Mouse (Mus musculus) layer of hippocampus, postnatal 25 days (tissue): ENCODE data around the gene Rbm5. TPM values are rescaled to one million over a fixed set of nuclear protein-coding genes. Genes with fewer than 3 reads are reported as not detected.

Source experiments
- DNase-seq, 2 experiments: peaks; one replicate each; pipeline ENCODE4 v3.0.0; 2022; ENCODE audit warnings: mixed read lengths in 2 of 2, low spot score in 1 of 2; ENCODE audit errors: extremely low spot score in 1 of 2
- total RNA-seq, 2 experiments: library from RNA; stranded (reverse); gene quantifications; 2 replicates each; pipeline ENCODE4 v1.2.3; 2021

Rbm5 gene
- total RNA-seq, 2 experiments from 2014 or later, result 117 to 159 TPM

DNA sequence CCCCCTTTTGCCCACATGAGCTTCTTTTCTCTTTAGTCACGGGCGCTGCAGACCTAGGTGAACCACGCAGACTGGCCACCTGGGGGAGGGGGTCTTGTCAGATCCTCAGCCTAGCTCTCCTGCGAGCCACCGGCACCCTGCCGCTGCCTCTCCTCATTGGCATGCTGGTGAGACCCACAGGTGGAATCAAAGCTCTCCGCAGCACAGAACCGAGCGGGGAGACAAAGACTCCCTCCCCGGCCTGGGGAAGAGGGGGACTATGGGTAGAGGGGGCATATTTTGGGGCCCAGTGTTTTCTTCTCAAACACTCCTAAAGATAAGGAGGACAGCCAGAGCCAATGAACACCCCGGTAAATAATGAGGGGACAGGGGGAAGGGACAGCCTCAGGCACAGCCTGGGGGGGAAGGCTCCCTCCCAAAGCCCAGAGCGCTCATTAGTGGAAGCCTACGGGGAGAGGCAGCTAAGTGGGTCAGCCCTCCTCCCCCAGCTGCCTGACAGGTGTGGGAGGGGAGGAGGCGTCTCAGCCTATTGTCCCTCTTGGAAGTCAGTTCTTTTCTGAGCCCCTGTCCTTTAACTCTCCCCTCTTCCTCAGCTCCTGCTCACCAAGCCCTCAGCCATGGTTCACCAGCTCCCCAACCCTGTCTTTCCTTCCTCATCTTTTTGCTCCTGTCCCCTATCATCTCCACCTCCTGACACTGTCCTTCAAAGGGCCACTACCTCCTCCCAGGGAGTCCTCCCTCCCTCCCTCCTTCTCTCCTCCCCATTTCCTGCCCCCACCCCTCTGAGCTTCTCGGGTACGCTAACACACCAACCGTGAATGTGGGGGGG is 35.2 kb downstream of the Rbm5 start:
- no peak for DNase-seq

GRCm38 (mm10) chr9:107734567-107734971 is 36.2 kb downstream of the Rbm5 start:
- DNase-seq, result no peak

DNA sequence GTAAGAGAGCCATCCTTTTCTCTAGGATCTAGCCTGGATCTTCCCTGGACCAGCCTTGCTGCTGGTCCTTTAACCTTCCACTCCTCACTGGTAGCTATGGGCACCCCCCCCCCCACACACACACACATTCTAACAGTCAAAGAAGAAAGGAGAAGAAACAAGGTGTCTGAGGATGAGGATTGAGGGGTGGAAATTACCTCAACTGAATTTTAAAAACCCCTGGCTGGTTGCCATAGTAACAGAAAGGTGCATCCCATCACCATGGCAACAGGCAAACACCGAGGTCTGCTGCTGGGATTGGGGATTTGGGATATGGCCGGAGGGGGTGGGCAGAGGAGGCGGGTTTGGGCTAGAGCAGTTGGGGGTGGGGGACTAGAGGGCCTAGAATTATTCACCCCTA is 41.1 kb downstream of the Rbm5 start:
- DNase-seq, result no peak

- no peak for DNase-seq
Measured at GRCm38 (mm10) chr9:107728919-107729670, 41.7 kb downstream of the Rbm5 start.

DNA sequence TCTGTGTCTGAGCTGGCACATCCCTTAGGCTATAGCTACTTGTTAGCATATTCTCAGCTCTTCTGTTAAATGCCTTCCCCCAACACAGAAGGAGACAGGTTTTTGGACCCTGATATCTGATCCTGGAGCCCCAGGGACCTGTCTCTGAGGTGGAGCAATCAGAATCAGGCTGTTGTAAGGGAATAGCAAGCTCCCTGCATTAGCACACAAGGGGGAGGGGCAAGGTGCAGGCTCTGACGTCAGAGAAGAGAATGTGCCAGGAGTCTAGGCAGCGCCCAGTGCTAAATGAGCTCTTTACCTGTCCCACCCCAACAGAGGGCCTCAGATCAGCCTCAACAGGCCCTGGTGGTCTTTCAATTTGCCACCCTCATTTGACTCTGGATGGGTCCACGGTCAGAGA is 43.8 kb downstream of the Rbm5 start:
- no peak for DNase-seq

DNA sequence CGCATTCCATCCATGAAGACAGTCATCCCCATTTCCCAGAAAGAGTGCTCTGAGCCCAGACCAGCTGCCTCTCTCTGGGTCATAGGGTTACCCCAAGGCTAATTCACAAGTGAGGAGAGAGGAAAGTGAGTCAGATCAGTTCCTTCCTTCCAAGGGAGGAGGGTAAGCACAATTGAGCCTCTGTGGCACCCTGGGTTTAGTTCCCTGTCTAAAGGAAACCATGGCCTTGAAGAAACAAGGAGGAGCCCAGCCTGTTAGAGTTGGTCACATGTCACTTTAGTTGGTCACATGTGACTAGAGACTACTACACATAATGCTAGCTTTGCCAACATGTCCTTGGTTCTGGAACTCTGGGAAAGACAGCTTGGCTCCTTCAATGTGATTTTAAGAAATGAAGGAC is 46.0 kb downstream of the Rbm5 start:
- DNase-seq, result no peak

- DNase-seq, result no peak
Measured at GRCm38 (mm10) chr9:107723794-107724531, 46.8 kb downstream of the Rbm5 start.

DNA sequence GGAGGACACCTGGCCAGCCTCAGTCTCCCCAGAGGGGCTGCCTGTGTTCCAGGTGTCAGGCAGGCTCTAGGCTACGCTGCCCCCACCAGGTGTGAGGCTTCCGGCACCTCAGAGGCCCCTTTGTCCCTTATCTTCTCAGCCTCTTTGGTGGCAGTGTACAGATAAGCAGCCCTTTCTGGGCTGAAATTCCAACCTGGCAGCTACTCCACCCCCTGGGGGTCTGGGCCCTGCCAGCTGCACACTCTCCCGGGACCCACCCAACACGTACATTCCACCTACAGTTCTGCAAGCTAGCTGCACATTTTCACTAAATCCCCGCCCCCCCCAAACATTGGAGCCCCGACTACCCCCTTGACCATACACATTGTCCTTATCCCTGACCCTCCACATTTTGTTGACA is 47.5 kb downstream of the Rbm5 start:
- DNase-seq, result no peak

DNA sequence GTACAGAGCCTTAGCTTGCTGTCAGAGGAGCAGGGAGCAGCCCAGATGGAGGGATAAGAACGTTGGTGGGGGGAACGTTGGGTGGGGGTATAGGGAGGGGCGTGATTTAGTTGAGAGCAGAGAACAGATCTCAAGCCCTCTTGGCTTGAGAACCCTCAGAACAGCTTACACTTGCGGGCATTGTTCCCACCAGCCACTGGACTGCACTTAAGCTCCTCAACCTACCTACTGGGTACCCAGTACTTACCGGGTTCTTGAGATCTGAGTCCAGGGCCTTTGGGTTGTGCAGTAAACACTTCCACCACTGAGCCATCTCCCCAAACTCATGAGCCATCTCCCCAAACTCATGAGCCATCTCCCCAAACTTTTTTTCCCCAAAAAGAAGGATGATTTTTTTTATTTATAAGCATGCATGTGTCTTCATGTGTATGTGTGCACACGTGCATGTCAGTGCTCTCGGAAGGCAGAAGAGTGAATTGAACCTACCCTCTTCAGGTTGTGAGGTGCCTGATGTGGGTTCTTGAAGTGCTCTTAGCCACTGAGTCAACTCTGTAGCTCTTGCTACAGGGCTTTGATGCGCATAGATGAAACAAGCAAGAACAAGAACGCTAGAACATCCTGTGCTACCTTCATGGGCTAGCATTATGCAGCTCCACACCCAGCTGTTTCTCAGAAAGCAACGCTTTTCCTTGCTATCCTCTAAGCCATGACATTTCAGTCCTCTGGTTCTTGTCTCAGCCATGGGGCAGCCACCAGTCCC is 51.8 kb downstream of the Rbm5 start:
- DNase-seq, result no peak

DNA sequence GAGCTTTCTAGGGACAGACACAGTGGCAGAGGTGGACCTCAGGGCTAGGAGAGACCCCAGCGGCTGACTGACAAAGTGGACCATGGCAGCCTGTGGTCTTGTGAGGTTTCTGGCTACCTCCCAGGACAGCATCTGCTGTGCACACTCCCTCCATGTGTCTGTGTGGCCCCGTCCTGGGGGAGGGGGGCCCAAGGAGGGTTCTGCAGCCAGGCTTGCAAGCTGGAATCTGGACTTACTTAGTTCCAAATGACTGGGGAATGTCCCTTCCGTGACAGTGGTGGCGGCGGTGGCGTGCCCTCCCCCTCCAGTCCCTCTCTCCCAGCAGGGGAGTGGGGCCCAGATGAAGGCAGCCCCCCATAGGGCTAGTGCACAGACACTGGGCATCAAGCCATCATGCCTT is 53.8 kb downstream of the Rbm5 start:
- no peak for DNase-seq

GRCm38 (mm10) chr9:107715632-107716031 is 55.2 kb downstream of the Rbm5 start:
- DNase-seq, result no peak

DNA sequence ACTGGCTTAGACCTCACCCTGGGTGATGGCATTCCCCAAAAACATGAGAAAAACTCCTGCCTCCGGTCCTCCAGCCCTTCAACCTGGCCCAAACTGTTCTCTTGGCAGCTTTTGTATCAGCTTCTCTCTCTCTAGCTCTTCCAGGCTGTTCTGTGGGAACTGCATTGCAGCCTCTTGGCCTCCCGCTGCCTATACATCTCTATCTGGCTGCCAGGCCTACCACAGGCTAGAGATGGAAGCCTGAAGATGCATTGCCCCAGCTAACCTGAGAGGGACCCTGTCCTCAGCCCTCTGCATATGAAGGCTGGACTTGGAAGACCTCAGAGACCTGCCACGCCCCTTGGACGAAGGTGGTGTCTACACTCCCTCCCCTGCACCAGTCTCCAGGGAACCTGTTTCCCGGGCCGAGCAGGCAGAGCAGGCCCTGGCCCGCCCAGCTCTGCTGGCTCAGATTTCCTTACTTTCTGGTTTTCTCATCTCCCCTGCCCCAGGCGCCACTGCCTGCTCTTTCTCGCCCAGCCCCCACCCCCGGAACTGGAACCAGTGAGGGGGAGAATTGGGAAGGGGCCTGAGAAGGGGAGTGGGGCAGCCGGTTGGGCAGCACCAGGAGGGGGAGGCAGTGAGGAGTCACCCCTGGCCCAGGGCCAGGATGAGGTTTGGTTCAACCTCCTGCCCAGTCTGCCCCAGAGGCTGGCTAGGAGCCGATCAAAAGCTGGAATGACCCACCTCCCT is 56.4 kb downstream of the Rbm5 start:
- DNase-seq, result no peak

DNA sequence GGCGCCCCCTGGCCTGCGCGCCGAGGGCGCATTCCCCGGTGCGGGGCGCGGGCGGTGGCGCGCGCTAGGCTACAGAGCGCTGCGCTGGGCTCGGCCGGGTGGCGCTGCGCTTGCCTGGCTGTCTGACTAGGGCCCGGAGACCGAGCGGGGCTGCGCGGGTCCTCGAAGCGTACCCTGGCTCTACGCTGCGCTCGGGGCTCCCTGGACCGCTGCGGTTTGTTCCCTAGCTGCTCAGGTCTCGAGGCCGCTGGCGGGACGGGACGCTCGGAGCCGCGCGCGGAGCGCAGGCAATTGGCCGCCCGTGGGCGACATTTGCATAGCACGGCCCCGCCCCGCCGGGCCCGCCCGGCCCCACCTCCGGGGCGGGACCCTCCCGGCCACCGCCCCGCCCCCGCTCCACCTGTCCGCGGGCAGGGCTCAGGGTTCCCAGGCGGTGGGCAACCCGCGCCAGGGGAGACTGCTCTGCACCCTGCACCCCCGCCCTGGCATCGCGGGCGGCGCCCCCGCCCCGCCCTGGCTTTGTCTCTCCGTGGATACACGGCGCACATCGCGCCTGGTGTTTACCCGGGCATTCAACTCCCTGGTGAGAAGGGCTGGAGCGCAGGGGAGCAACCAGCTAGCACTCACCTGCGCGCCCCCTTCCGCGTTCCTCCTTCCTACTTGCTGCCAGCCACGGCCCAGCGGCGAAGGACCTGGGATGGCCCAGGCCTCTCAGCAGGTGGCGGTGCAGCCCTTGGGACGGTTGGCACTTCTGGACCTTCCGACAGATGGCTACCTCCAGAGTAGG is 60.9 kb downstream of the Rbm5 start, which contains the start of gene Sema3f:
Sema3f (minus strand) TSS at position 779 of the 787 bp plus-strand sequence.
- DNase-seq, result peak; percentile 40 to 42

DNA sequence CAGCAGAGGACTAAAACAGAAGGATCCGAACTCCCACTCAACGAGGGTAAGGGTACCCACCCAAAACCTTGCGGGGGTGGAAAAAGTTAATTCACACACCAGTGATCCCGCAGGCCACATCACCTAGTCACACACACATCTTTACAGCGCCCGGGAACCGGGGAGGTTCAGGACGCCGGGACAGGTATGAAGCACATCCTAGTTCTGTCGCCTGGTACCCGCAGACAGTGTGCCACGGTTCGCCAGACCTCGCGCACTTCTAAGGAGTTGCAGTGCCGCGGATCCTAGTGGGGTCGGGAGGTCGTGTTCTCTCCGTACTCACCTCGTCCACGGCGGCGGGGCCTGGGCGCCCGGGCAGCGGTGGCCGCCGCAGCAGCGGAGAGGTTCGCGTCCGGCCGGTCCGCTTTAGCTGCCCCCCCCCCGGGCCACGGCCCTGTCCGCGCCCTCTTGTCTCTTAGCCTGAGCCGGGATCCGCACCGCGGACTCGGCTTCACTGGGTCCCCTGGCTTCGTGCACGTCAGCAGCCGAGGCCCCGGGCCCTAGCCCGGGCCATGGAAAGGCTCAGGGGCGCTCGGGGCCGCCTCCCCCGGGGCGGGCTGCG is 61.6 kb downstream of the Rbm5 start:
- DNase-seq, result no peak

DNA sequence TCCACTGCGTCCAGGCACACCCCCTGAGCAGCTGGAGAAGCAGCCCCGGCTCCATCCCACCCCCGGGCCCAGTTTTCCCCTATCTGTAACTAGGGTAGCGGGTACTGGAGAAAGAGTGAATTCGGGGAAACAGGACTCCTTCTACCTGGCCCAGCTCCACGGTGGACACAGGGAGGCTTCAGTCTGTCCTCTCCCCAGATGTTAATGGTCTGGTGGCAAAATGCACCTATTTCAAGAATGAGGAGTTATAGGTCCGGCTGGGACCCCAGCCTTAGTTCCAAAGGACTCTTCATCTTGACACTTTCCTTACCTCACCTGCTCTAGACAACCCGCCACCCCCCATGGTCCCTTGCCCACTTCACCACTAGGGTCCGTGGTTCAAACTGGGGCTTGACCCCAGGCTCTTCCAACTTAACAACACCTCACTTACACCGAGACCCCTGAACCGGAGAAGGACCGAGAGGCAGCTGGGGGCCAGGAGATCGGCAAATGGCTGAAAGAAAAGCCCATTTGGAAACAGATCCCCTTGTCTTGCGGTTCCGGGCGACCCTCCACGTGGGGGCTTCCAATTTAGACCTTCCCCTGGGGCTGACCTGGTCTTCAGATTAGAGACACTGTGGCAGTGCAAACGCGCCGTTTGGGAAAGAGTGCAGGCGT is 62.2 kb downstream of the Rbm5 start:
- no peak for DNase-seq

- DNase-seq, result no peak
Measured at GRCm38 (mm10) chr9:107707701-107708438, 62.9 kb downstream of the Rbm5 start.

DNA sequence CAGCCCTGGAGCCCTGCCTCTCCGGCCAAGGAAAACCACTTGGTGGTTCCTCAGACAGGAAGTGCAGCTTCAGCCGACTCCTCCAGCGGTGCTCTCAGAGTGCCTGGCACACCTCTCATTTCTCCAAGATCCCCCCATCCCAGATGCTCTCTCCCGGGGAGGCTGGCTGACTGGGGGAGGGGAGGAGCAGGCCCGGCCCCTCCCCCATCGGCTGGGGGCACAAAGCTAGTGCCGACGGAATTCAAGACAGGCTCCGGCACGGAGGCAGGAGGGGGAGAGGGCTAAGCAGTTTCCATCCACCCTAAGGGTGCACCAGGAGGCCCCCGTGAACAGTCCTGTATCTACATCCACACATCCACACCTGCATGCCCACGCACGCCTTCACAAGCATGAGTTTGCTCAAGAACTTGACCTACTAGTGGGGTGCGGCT is 64.0 kb downstream of the Rbm5 start:
- DNase-seq, result no peak
